Mouse (Mus musculus): ENCODE results near the gene Prkn.

Prkn gene

DNA sequence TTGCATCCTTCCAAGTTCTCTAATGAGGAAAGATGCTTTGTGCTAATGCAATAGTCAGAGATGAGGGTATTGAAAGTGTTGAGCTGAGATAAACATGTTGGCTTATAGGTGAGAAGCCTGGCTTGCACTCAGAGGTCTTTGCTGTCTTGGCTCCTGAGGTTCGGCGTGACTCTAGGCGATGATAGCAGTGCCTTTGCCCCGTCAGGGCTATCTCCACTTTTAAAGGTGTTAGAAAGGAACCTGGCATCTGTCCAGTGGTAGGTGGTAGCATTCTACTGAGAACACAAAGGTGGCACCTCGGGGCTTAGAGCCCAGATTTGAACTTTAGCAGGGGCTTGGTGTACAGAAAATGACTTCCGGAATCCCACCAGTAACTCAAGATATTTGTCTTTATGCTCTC is 554.4 kb downstream of the Prkn start:
- no peak for DNase-seq (ENCODE audit: low read depth, low spot score)

DNA sequence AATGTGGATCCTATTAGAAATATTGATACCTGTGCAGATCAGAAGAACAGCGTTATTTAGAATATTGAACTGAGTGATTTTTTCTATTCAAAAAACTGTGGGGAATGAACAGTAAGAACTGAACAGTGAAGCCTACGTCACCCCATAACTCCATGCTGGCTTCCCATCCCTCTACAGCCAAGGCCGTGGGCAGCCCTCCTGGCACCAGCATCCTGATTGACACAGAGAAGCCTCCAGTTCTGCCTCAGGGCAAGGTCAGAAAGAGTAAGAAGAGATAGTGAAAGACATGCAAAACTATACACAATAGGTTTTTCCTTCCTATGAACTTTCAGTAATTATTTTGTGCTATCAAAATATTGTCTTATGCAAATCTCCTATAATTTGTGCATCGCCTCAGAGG is 557.5 kb downstream of the Prkn start:
- DNase-seq (ENCODE audit: low read depth, low spot score) = no peak

DNA sequence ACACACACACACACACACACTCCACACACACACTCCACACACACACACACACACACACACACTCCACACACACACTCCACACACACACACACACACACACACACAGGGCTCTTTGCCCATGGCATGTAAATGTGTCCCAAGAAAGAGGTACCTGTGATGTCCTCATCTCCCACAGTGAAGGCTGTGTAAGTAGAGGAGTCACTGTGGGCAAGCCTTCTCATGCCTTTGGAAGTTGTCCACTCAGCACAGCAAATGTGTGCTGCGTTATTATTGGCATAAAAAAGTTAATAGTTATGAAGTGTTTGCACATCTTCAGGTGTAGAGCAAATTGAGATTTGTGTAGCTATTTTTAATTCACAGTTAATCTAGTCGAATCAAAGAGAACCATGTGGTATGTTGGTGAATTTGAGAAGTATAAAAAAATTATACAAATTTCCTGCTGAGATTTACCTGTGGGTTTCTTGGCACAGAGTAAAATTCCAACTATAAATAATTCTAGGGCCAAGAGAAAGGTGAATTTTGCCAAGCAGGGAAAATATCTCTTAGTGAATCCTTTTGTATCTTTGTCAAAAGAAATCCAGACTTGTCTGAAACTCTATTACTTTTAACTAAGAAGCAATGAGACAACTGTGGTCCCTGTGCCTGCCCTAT is 562.2 kb downstream of the Prkn start:
- no peak for DNase-seq (ENCODE audit: low read depth, low spot score)

DNA sequence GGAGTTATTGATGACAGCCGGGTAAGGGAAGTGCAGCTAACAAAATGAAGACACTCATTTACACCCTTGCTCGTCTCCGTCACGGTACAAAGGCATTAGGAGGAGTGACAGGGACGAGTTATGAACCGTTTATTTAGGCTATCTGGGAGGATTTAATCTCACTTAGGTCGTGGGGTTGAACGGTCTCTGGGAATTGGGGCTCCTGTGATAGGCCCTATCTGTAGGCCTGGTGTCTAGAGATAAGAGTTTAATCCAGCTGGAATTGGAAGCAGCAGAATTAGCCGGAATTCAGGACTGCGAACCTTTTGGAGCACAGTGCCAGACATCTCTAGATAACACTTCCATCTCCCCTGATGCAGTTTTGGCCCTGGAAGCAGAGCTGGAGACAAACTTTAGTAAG is 571.2 kb downstream of the Prkn start:
- no peak for DNase-seq (ENCODE audit: low read depth, low spot score)

DNA sequence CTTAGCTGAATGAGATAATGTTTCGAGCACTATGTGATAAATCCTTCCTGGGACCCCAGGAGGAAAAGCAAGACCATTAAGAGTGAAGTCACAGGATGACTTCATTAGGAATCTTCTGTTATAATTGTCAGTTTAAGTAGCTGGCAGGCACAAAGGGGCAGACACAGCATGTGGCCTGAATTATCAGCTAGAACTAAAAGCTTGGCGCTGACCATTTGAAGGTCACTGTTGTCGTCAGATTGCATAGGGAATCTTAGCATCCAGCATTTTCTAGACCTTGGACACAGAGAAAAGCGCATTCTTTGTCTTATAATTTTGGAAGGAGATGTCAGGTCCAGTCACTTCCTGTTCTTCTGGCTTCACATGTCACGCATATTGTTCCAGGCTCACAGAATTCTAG is 573.5 kb downstream of the Prkn start:
- no peak for DNase-seq (ENCODE audit: low read depth, low spot score)

DNA sequence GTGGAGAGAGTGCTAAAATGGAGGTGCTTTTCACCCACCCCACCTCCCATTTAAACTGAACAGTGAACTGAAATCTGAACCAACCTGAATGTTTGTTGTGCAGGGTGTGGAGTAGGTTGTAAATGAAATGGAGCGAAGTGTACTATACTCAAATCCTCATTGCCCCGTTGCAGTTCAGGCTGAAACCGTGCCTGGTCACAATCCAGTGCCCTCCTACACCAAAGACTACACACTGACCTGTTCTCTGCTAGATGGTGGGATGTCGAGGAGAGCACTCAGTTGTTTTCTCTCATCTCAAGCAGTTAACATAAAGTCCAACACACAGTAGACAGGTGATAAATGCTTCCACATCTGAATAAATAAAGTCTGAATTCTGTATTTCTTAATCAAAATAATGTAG is 574.1 kb downstream of the Prkn start:
- DNase-seq (ENCODE audit: low read depth, low spot score) = no peak

DNA sequence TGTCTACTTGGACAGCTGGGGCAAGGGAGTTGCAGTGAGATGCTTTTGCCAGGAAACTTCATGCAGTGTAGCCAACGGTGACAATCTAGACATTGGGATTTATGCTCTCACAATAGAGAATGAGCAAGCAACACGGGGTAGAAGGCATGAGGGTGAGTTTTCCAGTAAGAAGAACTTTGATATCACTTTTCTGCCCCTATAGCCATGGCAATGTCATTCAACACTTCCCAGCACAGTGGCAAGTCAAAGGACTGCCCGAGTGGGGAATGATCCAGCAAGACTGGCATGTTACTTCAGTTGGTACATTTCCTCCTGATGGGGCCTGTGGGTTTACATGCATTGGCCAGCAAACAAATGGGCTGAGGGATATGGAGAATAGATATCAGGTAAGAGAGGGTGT is 577.0 kb downstream of the Prkn start:
- no peak for DNase-seq (ENCODE audit: low read depth, low spot score)

DNA sequence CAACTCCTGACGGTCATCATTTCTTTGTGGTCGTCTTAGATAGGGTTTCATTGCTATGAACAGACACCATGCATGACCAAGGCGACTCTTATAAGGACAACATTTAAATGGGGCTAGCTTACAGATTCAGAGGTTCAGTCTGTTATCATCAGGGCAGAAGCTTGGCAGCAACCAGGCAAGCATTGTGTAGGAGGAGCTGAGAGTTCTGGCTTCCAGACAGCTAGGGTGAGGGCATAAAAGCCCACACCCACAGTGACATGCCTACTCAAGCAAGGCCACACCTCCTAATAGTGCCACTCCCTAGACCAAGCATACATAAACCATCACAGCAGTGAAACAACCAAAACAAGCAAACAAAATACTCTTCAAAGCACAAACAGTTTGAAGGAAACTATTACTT is 579.3 kb downstream of the Prkn start:
- DNase-seq (ENCODE audit: low read depth, low spot score) = no peak

DNA sequence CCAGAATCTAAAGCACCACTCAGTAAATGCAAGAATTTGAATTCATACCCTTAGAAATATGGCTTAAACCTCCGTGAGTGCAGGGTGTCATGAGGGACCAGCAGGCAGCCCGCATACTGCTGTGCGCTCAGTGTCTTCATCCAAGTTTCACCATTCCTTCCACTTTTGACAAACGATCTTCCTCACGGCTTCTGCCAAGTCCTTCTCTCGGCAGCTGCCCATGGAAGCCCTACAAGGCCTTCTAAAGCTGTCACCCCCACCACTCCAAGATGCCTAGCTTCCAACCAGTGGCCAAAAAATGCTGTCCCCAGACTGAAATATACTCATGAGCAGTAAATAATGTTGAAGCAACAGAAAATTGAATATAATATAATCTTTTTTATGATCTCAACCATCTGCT is 580.7 kb downstream of the Prkn start:
- DNase-seq (ENCODE audit: low read depth, low spot score) = no peak

DNA sequence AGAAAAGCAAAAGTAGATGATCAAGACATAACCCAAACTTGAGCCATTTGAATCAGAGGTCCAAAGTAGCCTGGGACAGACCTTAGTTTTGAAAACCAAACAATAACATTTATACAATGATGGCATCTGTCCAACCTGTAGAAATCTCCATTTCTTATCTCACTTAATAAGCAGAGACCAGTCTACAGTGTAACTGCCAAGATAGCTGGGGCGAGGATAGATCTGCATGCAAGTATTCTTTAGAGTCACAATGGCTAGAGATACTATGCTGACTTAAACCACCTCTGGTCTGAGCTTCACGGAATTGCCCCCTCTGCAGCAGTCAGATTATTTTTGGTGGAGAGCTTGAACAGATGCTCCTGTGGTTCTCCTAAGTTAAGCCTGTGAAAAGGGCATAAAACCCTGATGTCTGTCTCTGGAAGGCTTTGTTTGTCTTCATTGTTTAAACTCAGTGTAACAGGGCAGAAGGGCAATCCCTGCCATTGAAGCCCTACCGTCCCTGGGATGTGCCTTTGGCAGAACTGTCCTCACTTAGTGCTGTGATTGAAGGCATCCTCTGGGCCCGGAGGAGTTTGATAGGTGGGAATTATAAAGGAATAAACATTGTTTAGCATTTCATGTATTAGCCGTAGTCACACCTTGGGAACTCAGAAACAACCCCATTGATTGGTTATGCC is 581.2 kb downstream of the Prkn start:
- no peak for DNase-seq (ENCODE audit: low read depth, low spot score)

DNA sequence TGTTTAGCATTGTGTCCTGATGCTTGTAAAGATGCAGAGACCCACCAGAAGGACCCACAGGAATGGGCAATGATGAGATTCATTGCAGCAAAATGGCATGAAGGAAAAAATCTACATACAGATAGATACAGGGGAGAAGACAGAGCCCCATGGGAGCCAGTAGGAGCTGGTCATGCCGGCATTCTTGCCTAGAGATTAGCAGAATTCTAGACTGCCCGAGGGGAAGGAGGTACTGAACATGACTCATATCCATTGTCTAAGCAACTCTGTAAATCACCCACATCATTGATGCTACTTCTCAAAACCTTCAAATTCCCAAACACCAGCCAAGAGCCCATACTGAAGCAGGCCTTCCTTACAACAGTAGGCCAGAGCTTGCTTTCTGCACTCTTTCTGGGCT is 591.1 kb downstream of the Prkn start:
- no peak for DNase-seq (ENCODE audit: low read depth, low spot score)

DNA sequence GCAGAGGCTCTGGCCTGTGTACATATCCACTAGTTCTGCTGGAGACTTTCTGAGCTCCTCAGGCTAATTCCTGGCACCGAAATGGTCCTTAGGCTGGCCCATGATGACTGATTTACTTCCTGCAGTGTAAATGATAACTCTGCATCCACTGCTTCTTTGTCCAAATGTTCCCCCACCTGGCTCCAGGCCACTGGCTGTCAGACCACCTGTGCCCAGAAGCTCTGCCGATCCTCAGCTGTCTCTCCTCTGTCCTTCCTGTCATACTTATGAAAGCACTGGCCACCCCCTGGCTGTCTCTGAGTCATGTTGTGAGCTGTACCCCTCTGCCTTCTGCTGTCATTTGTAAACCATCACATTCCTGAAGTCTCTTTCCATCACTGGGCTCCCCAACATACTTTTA is 592.4 kb downstream of the Prkn start:
- no peak for DNase-seq (ENCODE audit: low read depth, low spot score)

DNA sequence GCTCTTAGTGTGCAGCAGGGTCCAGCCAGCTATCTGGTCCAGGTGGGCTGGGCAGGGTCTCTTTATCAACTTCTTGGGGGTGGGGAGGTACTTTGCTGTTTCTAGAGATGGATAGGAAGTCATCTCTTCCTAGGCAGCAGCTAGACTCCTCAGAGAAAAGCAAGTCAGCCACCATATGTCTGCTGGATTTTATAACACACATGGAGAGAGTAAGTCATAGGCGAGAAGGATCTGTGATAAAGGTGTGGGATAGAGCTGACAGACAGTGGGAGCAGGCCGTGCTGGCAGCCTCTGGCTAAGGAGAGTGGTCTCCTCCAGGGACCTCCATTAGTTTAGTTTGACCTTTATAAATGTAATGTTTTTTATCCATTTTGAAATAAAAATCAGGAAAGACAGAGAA is 622.5 kb downstream of the Prkn start:
- DNase-seq (ENCODE audit: low read depth, low spot score) = no peak

DNA sequence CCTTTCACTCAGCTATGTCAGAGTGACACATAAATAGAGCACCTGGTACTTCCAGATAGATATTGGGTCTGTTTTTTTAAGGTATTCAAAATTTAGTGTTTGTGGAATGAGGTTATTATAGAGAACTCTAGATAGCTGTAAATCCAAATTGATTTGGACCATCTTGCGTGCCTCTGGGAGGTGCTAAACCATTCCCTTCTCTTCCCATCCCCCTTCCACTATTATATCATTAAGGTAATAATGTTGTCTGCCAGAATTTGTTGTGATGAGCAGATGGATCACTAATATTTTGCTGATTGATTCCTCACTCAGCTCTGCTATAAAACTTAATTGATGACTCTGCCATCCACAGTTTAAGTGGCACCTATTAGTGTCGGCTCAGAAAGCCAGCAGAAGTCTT is 625.9 kb downstream of the Prkn start:
- no peak for DNase-seq (ENCODE audit: low read depth, low spot score)

DNA sequence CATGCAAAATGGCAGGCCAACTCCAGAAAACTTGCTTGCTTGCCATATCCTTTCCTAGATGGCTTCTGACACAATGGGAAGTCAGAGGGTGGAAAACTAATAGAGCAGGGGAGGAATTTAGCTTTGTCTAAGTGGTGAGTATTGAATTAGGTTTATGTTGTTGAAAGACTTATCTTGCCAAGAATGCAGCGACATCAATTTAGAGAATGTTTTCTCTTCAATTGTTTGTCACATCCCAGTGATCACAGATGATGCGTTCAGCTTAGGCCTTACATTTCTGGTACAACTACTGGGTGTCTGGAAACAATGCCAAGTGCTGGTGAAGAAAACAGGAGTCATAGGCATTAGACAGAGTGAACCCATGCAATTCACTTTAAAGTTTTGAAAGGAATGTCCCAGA is 628.4 kb downstream of the Prkn start:
- no peak for DNase-seq (ENCODE audit: low read depth, low spot score)

DNA sequence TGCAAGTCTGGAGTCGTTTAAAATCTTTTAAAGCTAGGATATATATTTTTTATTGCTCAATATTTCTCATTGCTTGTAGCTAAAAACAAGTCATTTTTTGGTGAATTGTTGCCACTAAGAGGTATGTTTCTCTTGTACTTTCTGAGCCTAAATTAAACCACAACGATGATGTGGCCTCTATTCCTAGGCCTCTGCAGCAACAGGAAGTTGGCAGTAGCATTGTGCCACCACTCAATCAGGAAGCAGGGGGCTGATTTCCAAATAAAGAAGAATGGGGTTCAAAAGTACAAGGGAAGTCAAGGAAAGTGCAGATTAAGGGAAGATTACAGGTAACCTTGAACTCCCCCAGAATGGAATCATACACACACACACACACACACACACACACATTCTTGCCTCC is 642.8 kb downstream of the Prkn start:
- DNase-seq (ENCODE audit: low read depth, low spot score) = no peak

DNA sequence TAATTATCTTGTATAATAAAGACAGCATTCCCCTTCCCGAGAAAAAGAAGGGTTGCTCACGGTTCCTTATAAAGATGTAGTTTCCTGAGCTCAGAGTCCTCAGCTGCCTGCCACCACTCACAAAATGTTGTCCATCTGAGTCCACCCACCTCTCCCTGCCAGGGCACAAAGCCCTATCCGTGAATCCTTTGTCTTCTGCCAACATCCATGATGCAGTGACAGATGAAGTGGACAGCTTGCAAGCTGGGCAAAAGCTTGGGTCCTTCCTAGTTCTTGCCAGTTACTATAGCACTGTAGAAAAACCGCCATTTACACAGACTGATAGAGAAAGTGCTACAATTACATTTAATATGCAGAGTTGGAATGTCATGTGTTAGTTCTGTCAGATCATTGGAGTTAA is 649.9 kb downstream of the Prkn start:
- DNase-seq (ENCODE audit: low read depth, low spot score) = no peak

DNA sequence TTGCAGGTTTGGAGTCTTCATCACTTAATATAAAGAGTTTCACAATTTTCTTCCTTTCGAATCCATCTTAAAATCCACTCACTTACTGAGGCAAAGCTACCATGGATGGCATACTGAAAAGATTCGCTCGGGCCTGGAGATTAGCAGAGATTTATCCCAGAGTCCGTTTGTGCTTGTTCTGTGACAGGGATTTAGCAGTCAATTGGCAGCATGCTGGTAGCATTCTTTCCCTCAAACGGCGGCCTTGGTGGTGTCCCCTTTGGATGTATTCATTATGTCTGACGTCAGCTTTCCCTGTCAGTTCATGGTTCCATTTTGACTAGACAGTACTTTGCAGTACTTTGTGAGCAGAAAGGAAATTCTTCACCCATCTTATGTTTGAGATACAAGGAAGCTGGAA is 662.4 kb downstream of the Prkn start:
- no peak for DNase-seq (ENCODE audit: low read depth, low spot score)

DNA sequence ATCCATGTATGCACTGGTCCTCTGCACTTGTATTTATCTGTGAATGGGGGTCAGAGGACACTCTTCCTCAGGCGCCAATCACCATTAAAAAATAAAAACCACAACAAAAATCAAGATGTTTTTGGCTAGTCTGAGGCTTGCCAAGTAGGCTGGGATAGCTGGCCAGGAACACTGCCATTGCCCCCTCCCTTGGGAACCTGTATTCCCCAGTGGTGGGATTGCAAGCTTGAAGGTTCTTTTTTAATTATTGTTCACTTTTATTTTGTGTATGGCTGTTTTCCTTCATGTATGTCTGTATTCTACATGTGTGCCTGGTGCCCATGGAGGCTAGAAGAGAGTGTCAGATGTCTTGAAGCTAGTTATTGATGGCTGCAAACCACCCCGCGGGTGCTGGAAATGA is 664.3 kb downstream of the Prkn start:
- no peak for DNase-seq (ENCODE audit: low read depth, low spot score)

DNA sequence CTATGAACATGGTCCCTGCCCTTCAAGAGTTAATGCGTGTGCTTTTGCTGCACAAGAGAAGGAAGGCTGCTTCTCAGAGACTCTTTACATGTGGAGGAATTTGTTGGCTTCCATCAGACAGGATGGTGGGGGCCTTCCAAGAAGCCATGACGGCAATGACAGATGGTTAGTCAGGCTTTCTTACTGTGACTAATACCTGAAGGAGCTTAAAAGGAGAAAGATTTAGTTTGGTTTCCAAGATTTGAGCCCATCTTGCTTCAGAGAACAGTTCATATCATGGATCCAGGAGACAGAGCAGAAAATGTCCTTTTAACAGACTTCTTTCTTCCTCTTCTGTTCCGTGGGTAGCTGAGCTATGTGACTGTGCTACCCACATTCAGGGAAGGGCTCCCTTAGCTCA is 666.9 kb downstream of the Prkn start:
- no peak for DNase-seq (ENCODE audit: low read depth, low spot score)

DNA sequence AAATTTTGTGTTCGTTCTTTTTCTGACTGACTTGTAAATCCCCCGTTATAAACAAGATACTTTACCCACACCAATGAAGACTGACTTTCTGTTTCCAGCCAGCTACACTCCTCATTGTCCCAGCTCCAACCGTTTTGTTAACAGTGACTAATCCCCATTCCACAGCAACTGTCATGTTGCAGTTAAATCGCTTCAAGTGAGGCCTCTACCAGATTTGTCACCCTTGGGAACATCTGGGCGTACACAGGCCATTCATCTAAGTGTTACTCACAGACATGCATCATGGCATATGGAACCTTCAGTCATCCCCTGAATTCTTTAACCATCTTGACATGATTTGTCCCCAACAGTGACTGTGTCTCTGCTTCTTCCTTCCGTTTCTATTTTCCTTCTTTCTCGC is 669.9 kb downstream of the Prkn start:
- no peak for DNase-seq (ENCODE audit: low read depth, low spot score)

DNA sequence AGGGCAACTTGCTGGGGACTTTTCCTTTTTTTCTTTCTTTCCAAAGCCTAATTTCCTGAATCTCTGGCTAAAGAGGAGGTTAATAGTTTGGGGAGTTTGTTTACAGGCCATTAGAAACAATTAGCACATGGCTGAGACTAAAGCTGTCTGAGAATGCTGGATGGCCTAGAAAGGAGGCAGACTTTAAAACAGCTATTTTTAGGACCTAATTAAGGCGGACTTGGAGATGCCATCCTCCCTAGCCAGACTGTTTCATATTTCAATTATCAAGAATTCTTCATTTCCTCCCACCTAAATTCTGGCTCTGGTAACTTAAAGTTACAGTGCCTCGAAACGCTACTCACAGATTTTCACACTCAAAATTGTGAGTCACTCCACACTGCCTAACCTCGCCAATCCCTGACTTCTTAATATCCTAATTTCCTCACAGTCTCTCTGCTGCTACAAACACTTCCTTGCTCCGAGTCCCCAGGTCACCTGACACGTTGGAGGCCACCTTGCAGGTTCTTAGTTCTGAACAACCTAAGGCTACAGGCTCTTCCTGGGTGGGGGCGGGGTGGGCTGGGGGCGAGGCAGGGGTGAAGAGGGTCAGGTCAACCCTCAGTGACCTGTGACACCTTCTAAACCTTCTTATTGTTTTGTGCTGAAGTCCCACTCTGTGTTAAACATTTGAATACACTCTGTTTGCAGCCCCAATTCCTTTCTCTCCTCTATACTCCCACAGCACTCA is 674.0 kb downstream of the Prkn start:
- no peak for DNase-seq (ENCODE audit: low read depth, low spot score)

DNA sequence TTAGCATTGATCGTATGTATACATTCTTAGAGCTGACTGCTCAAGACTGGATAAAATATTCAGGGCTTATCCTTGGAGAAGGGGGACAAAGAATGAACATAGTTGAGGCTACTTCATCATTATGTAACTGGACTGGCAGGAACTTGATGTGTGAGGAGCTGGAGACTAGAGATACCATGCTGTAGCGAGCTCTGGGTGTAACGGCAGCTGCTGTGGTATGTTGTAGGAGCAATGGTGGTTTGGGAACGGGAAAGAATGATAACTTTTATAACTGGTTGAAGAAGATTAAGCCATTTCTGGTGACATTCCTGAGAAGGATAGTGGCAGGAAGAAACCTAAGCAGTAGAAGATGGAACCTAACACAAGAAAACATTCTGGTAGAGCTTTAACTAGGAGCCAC is 675.4 kb downstream of the Prkn start:
- DNase-seq (ENCODE audit: low read depth, low spot score) = no peak

Data from mesoderm, embryonic 11.5 days (tissue).